Mouse (Mus musculus): Measurements from ENCODE around the gene Gm6890.
"Not testable (repeated sequence)": the region's sequence is repeated elsewhere in the genome, so short reads cannot be mapped to it uniquely, and the experiment has no call there.

Gm6890 gene

GRCm38 (mm10) chrX:74740627-74741026 is at the start of gene Gm6890:
Gene Gm6890 (plus strand): TSS chrX:74740927.
- DNase-seq (ENCODE audit: low spot score), result not testable (repeated sequence)

GRCm38 (mm10) chrX:74726195-74726594 is 14.5 kb upstream of the Gm6890 start:
- DNase-seq (ENCODE audit: low spot score), result not testable (repeated sequence)

DNA sequence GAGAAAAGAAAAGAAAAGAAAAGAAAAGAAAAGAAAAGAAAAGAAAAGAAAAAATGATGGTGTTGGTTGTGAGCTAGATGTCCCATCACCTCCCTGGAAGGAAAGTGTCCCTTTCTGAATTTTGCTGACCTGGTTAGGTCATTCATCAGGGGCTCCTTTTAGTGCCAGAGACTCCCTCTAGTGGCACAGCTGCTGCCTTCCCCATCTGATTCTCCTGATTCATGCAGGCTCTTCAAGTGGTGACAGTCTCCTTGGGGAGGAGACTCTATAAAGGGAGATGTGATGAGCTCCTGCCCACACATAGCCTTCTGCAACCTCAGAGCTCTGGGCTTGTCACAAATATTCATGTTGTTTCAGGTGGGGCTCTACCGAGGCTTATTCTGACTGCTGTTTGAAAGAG is 30.0 kb downstream of the Gm6890 start:
- DNase-seq (ENCODE audit: low spot score), result not testable (repeated sequence)
